Mouse (Mus musculus): ENCODE measurements around the gene Clspn. TPM values are rescaled to one million over a fixed set of nuclear protein-coding genes. Genes with fewer than 3 reads are reported as not detected.

Gene Clspn
- polyA plus RNA-seq, 1 experiment from 2014 or later: 3.9 TPM

DNA sequence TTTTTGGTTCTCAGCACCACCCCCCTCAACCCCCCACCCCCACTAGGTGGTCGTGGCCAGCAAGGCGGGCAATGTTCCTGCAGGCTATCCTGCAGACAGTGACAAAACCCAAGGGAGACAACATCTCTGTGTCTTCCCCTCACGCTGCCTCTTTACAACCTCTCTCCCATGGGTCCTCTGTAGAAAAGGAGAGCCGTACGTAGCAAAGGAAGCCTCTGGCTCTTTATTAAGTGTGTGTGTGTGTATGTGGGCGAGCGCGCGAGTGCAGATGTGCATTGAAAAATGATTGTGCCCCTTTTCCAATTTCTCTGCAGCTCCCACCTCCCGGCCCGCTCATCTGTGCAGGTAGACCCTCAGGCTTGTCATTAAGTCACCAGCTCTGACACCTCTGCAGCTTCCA lies 79.6 kb downstream of the Clspn start:
- peak overlapping the region; percentile 39 for H3K4me2 ChIP-seq (ENCODE audit: low read length)
- H3K4me1 ChIP-seq (ENCODE audit: control insufficient read depth, insufficient read depth, low read length): peaks cover 6% of the 10 kb centered on the region; the same call in 1 of the 2 replicates
- H3K27me3 ChIP-seq (ENCODE audit: control insufficient read depth, insufficient read depth, low read depth, low read length): peaks cover 11% of the 10 kb centered on the region
- no peak for ATAC-seq
- no peaks in the 10 kb centered on the region for H3K36me3 ChIP-seq (ENCODE audit: control insufficient read depth, insufficient read depth, low read length)
- H3K9ac ChIP-seq (ENCODE audit: low read depth, low read length): peak overlapping the region; percentile 22; the same call in 1 of the 2 replicates
- H3K4me3 ChIP-seq (ENCODE audit: low read depth, low read length): peak overlapping the region; percentile 18; the same call in 1 of the 2 replicates
- H3K9me3 ChIP-seq (replicated peaks; ENCODE audit: control insufficient read depth, low read length, poor library complexity, severe bottlenecking): no peaks in the 10 kb centered on the region
- no peak overlapping the region for H3K27ac ChIP-seq (ENCODE audit: low read length)
- WGBS: 15% methylated on average over 11 of the region's 11 CpGs

GRCm38 (mm10) chr4:126637446-126637845 lies 80.7 kb downstream of the Clspn start:
- no peak overlapping the region for H3K27ac ChIP-seq (ENCODE audit: low read length)
- no peak for ATAC-seq
- H3K4me3 ChIP-seq (ENCODE audit: low read depth, low read length): no peak overlapping the region
- 82% methylated on average over 4 of the region's 4 CpGs for WGBS
- H3K9ac ChIP-seq (ENCODE audit: low read depth, low read length): no peak overlapping the region
- H3K4me1 ChIP-seq (ENCODE audit: control insufficient read depth, insufficient read depth, low read length): peaks cover 6% of the 10 kb centered on the region; the same call in 1 of the 2 replicates
- peaks cover 13% of the 10 kb centered on the region for H3K27me3 ChIP-seq (ENCODE audit: control insufficient read depth, insufficient read depth, low read depth, low read length)
- no peaks in the 10 kb centered on the region for H3K9me3 ChIP-seq (replicated peaks; ENCODE audit: control insufficient read depth, low read length, poor library complexity, severe bottlenecking)
- no peak overlapping the region for H3K4me2 ChIP-seq (ENCODE audit: low read length)
- H3K36me3 ChIP-seq (ENCODE audit: control insufficient read depth, insufficient read depth, low read length): no peaks in the 10 kb centered on the region

DNA sequence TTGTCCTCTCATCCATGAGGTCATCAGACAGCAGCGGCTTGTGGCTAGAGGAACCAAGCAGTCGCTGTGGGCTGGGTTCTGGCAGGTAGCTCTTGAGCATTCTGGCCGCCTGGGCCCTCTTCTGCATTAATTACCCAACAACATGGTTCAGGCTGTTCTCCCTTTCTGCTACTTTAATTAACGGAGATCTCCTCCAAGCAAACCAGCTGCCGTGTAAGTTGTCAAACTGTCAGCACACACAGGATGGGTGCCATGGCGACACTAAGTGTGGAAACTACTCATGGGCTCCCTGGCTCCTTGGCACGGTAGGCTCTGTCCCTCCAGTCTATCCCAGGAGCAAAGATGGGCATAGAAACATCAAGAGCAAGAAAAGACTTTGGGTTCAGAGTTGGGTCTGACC lies 82.6 kb downstream of the Clspn start:
- ATAC-seq: no peak
- Histone ChIP-seq H3K9me3 (replicated peaks; ENCODE audit: control insufficient read depth, low read length, poor library complexity, severe bottlenecking) (no peaks in the 10 kb centered on the region), H3K4me3 (ENCODE audit: low read depth, low read length) (no peak overlapping the region), H3K27me3 (ENCODE audit: control insufficient read depth, insufficient read depth, low read depth, low read length) (peaks cover 13% of the 10 kb centered on the region), H3K9ac (ENCODE audit: low read depth, low read length) (no peak overlapping the region), H3K4me1 (ENCODE audit: control insufficient read depth, insufficient read depth, low read length) (peaks cover 6% of the 10 kb centered on the region; the same call in 1 of the 2 replicates), H3K4me2 (ENCODE audit: low read length) (no peak overlapping the region), H3K36me3 (ENCODE audit: control insufficient read depth, insufficient read depth, low read length) (no peaks in the 10 kb centered on the region), H3K27ac (ENCODE audit: low read length) (no peak overlapping the region)
- 52% methylated on average over 7 of the region's 7 CpGs for WGBS

DNA sequence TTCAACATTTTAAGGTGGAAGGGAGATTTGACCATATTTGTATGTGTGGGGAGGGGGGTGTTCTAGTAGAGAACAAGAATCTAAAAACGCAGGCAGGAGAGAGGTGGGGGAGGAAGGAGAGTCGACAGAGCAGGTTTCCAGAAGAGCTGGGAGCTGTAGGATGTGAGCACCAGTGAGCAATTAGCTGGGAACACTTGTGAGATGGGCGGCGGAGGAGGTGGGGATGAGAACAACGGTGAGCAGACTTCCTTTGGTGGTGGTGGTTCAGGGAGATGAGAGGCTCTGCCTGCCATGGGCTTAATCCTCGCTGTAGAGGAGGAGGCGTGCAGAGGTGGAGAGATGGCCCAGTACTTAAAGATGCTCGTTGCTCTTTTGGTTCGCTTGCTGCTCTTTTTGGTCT lies 85.2 kb downstream of the Clspn start:
- no peak for ATAC-seq

More for the DNA sequence above, 85.2 kb downstream of the Clspn start:
- Histone ChIP-seq H3K4me2 (ENCODE audit: low read length) (no peak overlapping the region), H3K9me3 (replicated peaks; ENCODE audit: control insufficient read depth, low read length, poor library complexity, severe bottlenecking) (no peaks in the 10 kb centered on the region), H3K4me3 (ENCODE audit: low read depth, low read length) (no peak overlapping the region), H3K27ac (ENCODE audit: low read length) (no peak overlapping the region), H3K36me3 (ENCODE audit: control insufficient read depth, insufficient read depth, low read length) (no peaks in the 10 kb centered on the region), H3K9ac (ENCODE audit: low read depth, low read length) (no peak overlapping the region), H3K27me3 (ENCODE audit: control insufficient read depth, insufficient read depth, low read depth, low read length) (peaks cover 10% of the 10 kb centered on the region; the same call in 1 of the 2 replicates), H3K4me1 (ENCODE audit: control insufficient read depth, insufficient read depth, low read length) (no peaks in the 10 kb centered on the region)
- 37% methylated on average over 9 of the region's 9 CpGs for WGBS

Small RNAs within 50 kb of the gene (microRNA-seq; reads per million reads assigned to microRNA genes)
- not detected for gene Mir7119

Other genes starting within 250 kb of the Clspn start
- gene Adprhl2, start 235.2 kb upstream of the Clspn start, polyA plus RNA-seq (2015; fragmentation: Nextera tagmentation; extraction: Ambion mirVana): 83.9 and 87.5 TPM in 2 replicates
- 15.3 and 17.3 TPM in 2 replicates for gene Tekt2, start 231.2 kb upstream of the Clspn start, polyA plus RNA-seq (2015; fragmentation: Nextera tagmentation; extraction: Ambion mirVana)
- 14.3 and 18.5 TPM in 2 replicates for gene Ago3, start 127.4 kb upstream of the Clspn start, polyA plus RNA-seq (2015; fragmentation: Nextera tagmentation; extraction: Ambion mirVana)
- gene Ago1, start 88.4 kb upstream of the Clspn start, polyA plus RNA-seq (2015; fragmentation: Nextera tagmentation; extraction: Ambion mirVana): 8.8 and 10.0 TPM in 2 replicates
- gene Ago4, start 23.5 kb upstream of the Clspn start, polyA plus RNA-seq (2015; fragmentation: Nextera tagmentation; extraction: Ambion mirVana): 8.4 and 11.6 TPM in 2 replicates
- gene 5730409E04Rik, start 52.9 kb downstream of the Clspn start, polyA plus RNA-seq (2015; fragmentation: Nextera tagmentation; extraction: Ambion mirVana): 14.9 and 16.7 TPM in 2 replicates
- gene Psmb2, start 120.7 kb downstream of the Clspn start, polyA plus RNA-seq (2015; fragmentation: Nextera tagmentation; extraction: Ambion mirVana): 393 and 408 TPM in 2 replicates
- 0.09 and 0.22 TPM in 2 replicates for gene Tfap2e, start 179.3 kb downstream of the Clspn start, polyA plus RNA-seq (2015; fragmentation: Nextera tagmentation; extraction: Ambion mirVana)
- gene Ncdn, start 196.5 kb downstream of the Clspn start, polyA plus RNA-seq (2015; fragmentation: Nextera tagmentation; extraction: Ambion mirVana): 134 and 161 TPM in 2 replicates
- gene AU040320, start 196.6 kb downstream of the Clspn start, polyA plus RNA-seq (2015; fragmentation: Nextera tagmentation; extraction: Ambion mirVana): 36.5 and 42.8 TPM in 2 replicates